Mouse (Mus musculus) cortical plate, adult 2 months (tissue): ENCODE data around the gene Magi3.

ENCODE experiments used
- CTCF ChIP-seq: fragments of 200-500 bp; IDR thresholded peaks from 2 replicates; pipeline ENCODE4 v1.5.1; 2011; ENCODE audit warnings: mild to moderate bottlenecking, control low read depth, low read length; ENCODE audit not compliant: insufficient read depth; ENCODE audit errors: extremely low read depth
- POLR2A ChIP-seq: fragments of 200-500 bp; IDR thresholded peaks from 2 replicates; pipeline ENCODE4 v1.6.1; 2011; ENCODE audit warnings: mild to moderate bottlenecking, low read length, control low read depth; ENCODE audit not compliant: insufficient read depth; ENCODE audit errors: extremely low read depth

DNA sequence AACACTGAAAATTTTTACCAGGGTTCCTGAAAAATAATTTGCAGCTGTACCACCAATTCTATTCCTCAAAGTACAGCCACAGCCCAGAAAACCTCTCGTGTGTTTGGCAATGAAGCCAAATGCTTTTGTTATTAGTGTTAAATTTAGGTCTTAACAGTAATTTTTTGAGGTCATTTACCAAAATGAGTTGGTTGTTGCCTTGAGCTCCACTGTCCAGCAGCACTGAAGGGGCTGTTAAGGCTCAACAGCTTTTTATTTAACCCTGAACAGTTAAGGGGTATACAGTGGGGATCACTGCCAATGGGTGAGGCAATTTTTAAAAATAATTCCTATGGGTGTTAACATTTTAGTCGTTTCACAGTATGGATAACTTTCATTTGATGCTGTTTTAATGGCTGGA is 252.9 kb downstream of the Magi3 start:
- TF ChIP-seq POLR2A (no peak), CTCF (no peak)
